Mouse (Mus musculus) hindbrain, embryonic 16.5 days (tissue): ENCODE results near the gene Ascl1. TPM values are rescaled to one million over a fixed set of nuclear protein-coding genes. Genes with fewer than 3 reads are reported as not detected.

Experiments
- ATAC-seq: fragments of 200-750 bp; cut with Nextera tagmentation; 2 replicates; pipeline ENCODE4 v1.8.0; 2017; ENCODE audit warnings: moderate TSS enrichment, moderate library complexity
- H3K27ac ChIP-seq: fragments of 300-500 bp; sonication (generic); 2 replicates; pipeline ENCODE4 v1.5.1; 2014; ENCODE audit warnings: low read depth, mild to moderate bottlenecking, control low read depth, low read length, moderate library complexity
- H3K27me3 ChIP-seq: fragments of 300-500 bp; sonication (generic); replicated peaks from 2 replicates; pipeline ENCODE4 v1.6.1; 2014; ENCODE audit warnings: low read length; ENCODE audit not compliant: control insufficient read depth, insufficient read depth
- H3K36me3 ChIP-seq: fragments of 300-500 bp; sonication (generic); 2 replicates; pipeline ENCODE4 v1.6.1; 2014; ENCODE audit warnings: mild to moderate bottlenecking, low read length, moderate library complexity, mixed read lengths; ENCODE audit not compliant: control insufficient read depth, insufficient read depth
- H3K4me1 ChIP-seq: fragments of 300-500 bp; sonication (generic); 2 replicates; pipeline ENCODE4 v1.6.1; 2014; ENCODE audit warnings: low read depth, low read length; ENCODE audit not compliant: control insufficient read depth, insufficient read depth
- H3K4me2 ChIP-seq: fragments of 300-500 bp; sonication (generic); 2 replicates; pipeline ENCODE4 v1.6.1; 2014; ENCODE audit warnings: mild to moderate bottlenecking, low read length, control low read depth, moderate library complexity
- H3K4me3 ChIP-seq: fragments of 300-500 bp; sonication (generic); 2 replicates; pipeline ENCODE4 v1.5.1; 2014; ENCODE audit warnings: mild to moderate bottlenecking, low read length, control low read depth, moderate library complexity
- H3K9ac ChIP-seq: fragments of 300-500 bp; sonication (generic); 2 replicates; pipeline ENCODE4 v1.6.1; 2014; ENCODE audit warnings: low read depth, mild to moderate bottlenecking, control low read depth, low read length, moderate library complexity
- H3K9me3 ChIP-seq: fragments of 300-500 bp; sonication (generic); 2 replicates; pipeline ENCODE4 v1.6.1; 2014; ENCODE audit warnings: mild to moderate bottlenecking, low read length, moderate library complexity; ENCODE audit not compliant: control insufficient read depth
- WGBS: fragments of 180-500 bp; shearing (Covaris S2); extraction: QIAGEN DNeasy Blood & Tissue Kit; methylation state at CpG from one replicate; pipeline ENCODE4 v1.1.7; 2014; 5-methylcytosine and 5-hydroxymethylcytosine counted together
- polyA plus RNA-seq: library from polyadenylated mRNA; unstranded; fragments of >200 nt; fragmentation: Nextera tagmentation; extraction: Ambion mirVana; gene quantifications from 2 replicates; pipeline ENCODE4 v1.2.1, GENCODE M21; 2015

Gene Ascl1
- polyA plus RNA-seq, 1 experiment from 2014 or later, result 6.3 TPM

- Histone ChIP-seq H3K4me2 (peak overlapping the region; percentile 55), H3K27me3 (peaks cover 8% of the 10 kb centered on the region), H3K9me3 (no peaks in the 10 kb centered on the region), H3K36me3 (no peaks in the 10 kb centered on the region), H3K9ac (0 out of 2 replicates have a peak overlapping the region, but pooled peaks have one; percentile 8), H3K27ac (no peak overlapping the region), H3K4me1 (peaks cover 7% of the 10 kb centered on the region), H3K4me3 (peak overlapping the region; percentile 25; the same call in 1 of the 2 replicates)
- peak; percentile 60; the same call in 1 of the 2 replicates for ATAC-seq
- WGBS, result 3% methylated on average over 7 of the region's 7 CpGs
These were observed 8.2 kb upstream of the Ascl1 start for GRCm38 (mm10) chr10:87501659-87502042.

DNA sequence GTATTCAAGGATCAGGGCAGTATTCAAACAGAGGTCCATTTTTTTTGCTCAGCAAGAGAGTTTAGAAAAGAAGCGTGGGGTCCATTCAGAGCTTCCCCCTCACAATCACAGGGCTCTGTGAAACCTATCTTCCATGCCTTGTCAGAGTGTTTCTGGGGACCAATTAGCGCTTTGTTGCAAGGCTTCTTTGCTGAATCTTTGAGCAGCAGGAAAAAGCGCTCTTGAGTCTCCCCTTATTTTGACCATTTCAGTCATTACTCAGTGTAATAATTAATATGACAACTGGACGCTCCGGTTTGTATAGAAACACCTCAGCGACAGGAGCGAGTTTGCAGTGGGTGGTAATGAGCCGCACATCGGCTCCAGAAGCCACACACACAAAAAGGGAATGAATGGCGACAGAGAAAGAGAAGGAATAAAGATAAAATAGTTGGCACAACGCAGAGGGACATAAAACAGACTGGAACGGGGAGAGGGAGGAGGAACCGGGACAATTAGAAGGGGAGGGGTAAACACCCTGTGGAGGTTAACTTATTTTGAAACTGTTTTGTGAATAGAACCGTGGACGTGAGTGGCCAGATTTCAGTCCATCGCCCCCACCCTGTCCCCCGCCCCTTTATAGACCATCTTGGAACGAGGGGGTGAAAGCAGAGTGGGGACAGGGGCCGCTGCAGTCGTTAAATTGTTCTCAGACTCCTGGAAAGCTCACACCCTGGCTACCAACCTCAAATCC, 7.6 kb upstream of the Ascl1 start:
- no peaks in the 10 kb centered on the region for H3K9me3 ChIP-seq
- no peaks in the 10 kb centered on the region for H3K36me3 ChIP-seq
- H3K4me3 ChIP-seq, result peak overlapping the region; percentile 25
- H3K4me1 ChIP-seq, result peaks cover 7% of the 10 kb centered on the region
- 6% methylated on average over 20 of the region's 20 CpGs for WGBS
- 0 out of 2 replicates have a peak, but pooled peaks have one; percentile 1 for ATAC-seq
- H3K27ac ChIP-seq, result no peak overlapping the region
- 0 out of 2 replicates have a peak overlapping the region, but pooled peaks have one; percentile 8 for H3K9ac ChIP-seq
- H3K4me2 ChIP-seq, result peak overlapping the region; percentile 55
- peaks cover 8% of the 10 kb centered on the region for H3K27me3 ChIP-seq

DNA sequence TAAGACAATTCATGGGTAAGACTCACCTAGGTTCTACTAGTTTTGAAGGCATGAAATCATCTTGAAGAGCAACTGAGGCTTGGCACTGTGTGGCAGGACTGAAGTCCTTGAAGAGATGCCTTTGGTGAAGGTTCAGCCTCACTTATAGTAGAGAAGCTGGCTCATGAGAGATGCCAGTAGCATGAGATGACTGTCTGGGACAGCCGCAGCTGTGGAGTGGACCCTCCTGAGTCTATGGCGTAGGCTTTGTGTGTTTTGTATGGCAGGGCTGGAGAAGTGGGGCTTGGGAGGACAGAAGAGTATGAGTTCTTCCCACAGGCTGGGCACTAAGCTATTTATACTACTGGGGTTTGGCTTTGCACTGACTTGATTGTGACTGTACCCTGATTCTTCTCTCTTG, 3.6 kb upstream of the Ascl1 start:
- Histone ChIP-seq H3K27ac (no peak overlapping the region), H3K4me1 (peaks cover 23% of the 10 kb centered on the region), H3K4me2 (no peak overlapping the region), H3K27me3 (peaks cover 6% of the 10 kb centered on the region), H3K36me3 (no peaks in the 10 kb centered on the region), H3K4me3 (no peak overlapping the region), H3K9me3 (no peaks in the 10 kb centered on the region), H3K9ac (no peak overlapping the region)
- no peak for ATAC-seq
- 94% methylated on average over 2 of the region's 2 CpGs for WGBS

DNA sequence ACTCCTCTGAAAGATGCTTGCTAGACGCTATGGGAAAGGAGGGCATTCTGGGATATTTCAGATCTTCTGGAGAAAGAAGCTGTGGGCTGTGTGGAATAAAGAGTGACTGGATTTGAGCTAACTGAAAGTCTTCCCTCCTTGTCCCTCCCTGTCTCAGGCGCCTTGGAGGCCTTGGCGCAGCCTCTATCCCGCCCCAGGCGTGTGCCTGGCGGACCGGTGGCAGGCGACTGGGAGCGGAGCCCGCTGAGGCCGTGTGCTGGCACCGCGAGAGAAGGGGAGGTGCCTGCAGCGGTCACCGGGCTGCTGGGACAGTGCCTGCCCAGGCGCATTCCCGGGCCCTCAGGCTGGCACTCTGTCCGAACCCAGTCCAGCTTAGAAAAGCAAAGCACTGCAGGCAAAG, 1.1 kb upstream of the Ascl1 start:
- peak; percentile 81 for ATAC-seq
- under 1% methylated on average over 18 of the region's 18 CpGs for WGBS
- peak overlapping the region; percentile 97 for H3K4me2 ChIP-seq
- peak overlapping the region; percentile 32 for H3K9ac ChIP-seq
- H3K36me3 ChIP-seq, result no peaks in the 10 kb centered on the region
- H3K9me3 ChIP-seq, result no peaks in the 10 kb centered on the region
- H3K27me3 ChIP-seq, result peaks cover 2% of the 10 kb centered on the region; the same call in 1 of the 2 replicates
- no peak overlapping the region; the same call in 1 of the 2 replicates for H3K27ac ChIP-seq
- peak overlapping the region; percentile 79 for H3K4me3 ChIP-seq
- H3K4me1 ChIP-seq, result peaks cover 23% of the 10 kb centered on the region

- Histone ChIP-seq H3K27me3 (peaks cover 2% of the 10 kb centered on the region; the same call in 1 of the 2 replicates), H3K27ac (no peak overlapping the region; the same call in 1 of the 2 replicates), H3K4me1 (peaks cover 23% of the 10 kb centered on the region), H3K36me3 (no peaks in the 10 kb centered on the region), H3K4me3 (peak overlapping the region; percentile 79), H3K9ac (peak overlapping the region; percentile 79), H3K4me2 (peak overlapping the region; percentile 97), H3K9me3 (no peaks in the 10 kb centered on the region)
- peak; percentile 6; the same call in 1 of the 2 replicates for ATAC-seq
- 1% methylated on average over 4 of the region's 4 CpGs for WGBS
These were observed 716 bp upstream of the Ascl1 start for GRCm38 (mm10) chr10:87494176-87494575.

- Histone ChIP-seq H3K9me3 (no peaks in the 10 kb centered on the region), H3K27ac (peak overlapping the region; percentile 86), H3K4me3 (peak overlapping the region; percentile 79), H3K4me2 (peak overlapping the region; percentile 97), H3K36me3 (no peaks in the 10 kb centered on the region), H3K4me1 (peaks cover 31% of the 10 kb centered on the region), H3K9ac (peak overlapping the region; percentile 79), H3K27me3 (no peaks in the 10 kb centered on the region; the same call in 1 of the 2 replicates)
- WGBS, result under 1% methylated on average over 67 of the region's 90 CpGs
- peak; percentile 28 for ATAC-seq
These were observed 554 bp downstream of the Ascl1 start for GRCm38 (mm10) chr10:87492661-87493551.

DNA sequence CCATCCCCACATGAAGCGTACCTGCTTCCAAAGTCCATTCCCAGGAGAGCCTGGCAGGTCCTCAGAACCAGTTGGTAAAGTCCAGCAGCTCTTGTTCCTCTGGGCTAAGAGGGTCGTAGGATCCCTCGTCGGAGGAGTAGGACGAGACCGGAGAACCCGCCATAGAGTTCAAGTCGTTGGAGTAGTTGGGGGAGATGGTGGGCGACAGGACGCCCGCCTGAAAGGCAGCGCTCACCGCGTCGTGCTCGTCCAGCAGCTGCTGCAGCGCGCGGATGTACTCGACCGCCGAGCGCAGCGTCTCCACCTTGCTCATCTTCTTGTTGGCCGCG, 1.2 kb downstream of the Ascl1 start:
- no peaks in the 10 kb centered on the region for H3K9me3 ChIP-seq
- peak overlapping the region; percentile 86 for H3K27ac ChIP-seq
- peaks cover 32% of the 10 kb centered on the region for H3K4me1 ChIP-seq
- H3K9ac ChIP-seq, result peak overlapping the region; percentile 79
- peak overlapping the region; percentile 97 for H3K4me2 ChIP-seq
- ATAC-seq, result no peak
- WGBS, result 0% methylated on average over 26 of the region's 26 CpGs
- peak overlapping the region; percentile 79 for H3K4me3 ChIP-seq
- H3K27me3 ChIP-seq, result no peaks in the 10 kb centered on the region; the same call in 1 of the 2 replicates
- H3K36me3 ChIP-seq, result no peaks in the 10 kb centered on the region

DNA sequence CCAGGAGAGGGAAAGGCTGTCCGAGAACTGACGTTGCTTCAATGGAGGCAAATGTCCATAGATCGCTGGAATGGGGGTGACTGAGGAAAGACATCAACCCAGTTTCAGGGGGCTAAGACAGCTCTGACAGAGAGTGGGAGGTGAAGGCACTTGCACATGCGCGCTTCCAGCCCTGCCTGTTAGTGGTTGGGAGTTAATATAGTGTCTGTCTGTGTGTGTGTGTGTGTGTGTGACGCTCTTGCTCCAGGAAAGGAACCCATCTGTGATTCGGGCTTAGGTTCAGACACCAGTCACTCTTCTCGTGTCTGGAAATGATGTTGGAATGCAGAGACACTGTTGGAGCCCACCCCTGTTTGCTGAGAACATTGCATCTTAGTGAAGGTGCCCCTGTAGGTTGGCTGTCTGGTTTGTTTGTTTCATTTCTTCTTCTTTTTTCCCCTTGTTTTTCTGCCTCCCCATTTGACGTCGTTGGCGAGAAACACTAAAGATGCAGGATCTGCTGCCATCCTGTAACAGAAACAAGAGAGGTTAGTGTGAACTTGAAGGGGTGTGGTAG, 1.9 kb downstream of the Ascl1 start:
- 3% methylated on average over 11 of the region's 11 CpGs for WGBS
- Histone ChIP-seq H3K4me3 (peak overlapping the region; percentile 79), H3K36me3 (no peaks in the 10 kb centered on the region), H3K9me3 (no peaks in the 10 kb centered on the region), H3K27me3 (no peaks in the 10 kb centered on the region; the same call in 1 of the 2 replicates), H3K4me1 (peaks cover 32% of the 10 kb centered on the region), H3K4me2 (peak overlapping the region; percentile 97), H3K27ac (no peak overlapping the region), H3K9ac (no peak overlapping the region)
- ATAC-seq, result no peak
